Mouse (Mus musculus): ENCODE measurements at regions not wholly inside any gene's neighbourhood (a gene's known extent, or its start where the extent isn't known, plus 50 kb on each side); places are given as distances from the start of the nearest gene placed in this dataset.

DNA sequence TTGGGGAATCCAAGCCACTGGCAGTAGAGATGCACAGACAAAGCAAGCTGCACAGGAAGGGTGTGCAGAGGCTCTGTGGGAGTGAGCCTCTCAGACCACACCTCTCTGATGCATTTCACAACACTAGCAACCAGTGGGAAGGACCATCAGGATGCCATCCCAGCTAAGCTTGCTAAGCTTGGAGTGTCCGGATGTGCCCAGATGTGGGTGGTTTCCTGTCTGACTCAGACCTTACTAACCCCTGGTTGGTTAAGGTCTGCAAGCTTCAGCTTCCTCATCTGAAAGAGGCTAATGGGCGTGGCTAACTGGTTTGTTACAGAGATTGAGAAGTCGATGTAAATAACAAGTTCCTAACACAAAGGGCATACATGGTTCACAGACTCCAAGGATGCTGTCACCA is 186.6 kb upstream of the Ubl3 start:
- TF ChIP-seq CTCF (IDR thresholded peaks at IDR 0.05; ENCODE audit: borderline replicate concordance, insufficient read depth, low read length) (no peak), POLR2A (IDR thresholded peaks at IDR 0.05; ENCODE audit: low read depth, low read length) (no peak)

All from embryonic fibroblast, embryonic 13.5 days (primary cell).